Mouse (Mus musculus) lung, postnatal 0 days (tissue): Measurements from ENCODE around the gene Timeless.

Experiments
- CTCF ChIP-seq: IDR thresholded peaks from 2 replicates; pipeline ENCODE4 v1.5.1; 2016; ENCODE audit warnings: antibody characterized with exemption, mild to moderate bottlenecking
- EP300 ChIP-seq: IDR thresholded peaks from 2 replicates; pipeline ENCODE4 v1.6.1; 2016; ENCODE audit warnings: antibody characterized with exemption, mild to moderate bottlenecking, control low read depth

GRCm38 (mm10) chr10:128236321-128236720, 4.5 kb downstream of the Timeless start:
- no peak for TF ChIP-seq CTCF
- no peak for TF ChIP-seq EP300
